Mouse (Mus musculus): ENCODE results near the gene Abcg1.

Gene Abcg1

GRCm38 (mm10) chr17:31042751-31043150 is 14.7 kb upstream of the Abcg1 start:
- no peak for DNase-seq

DNA sequence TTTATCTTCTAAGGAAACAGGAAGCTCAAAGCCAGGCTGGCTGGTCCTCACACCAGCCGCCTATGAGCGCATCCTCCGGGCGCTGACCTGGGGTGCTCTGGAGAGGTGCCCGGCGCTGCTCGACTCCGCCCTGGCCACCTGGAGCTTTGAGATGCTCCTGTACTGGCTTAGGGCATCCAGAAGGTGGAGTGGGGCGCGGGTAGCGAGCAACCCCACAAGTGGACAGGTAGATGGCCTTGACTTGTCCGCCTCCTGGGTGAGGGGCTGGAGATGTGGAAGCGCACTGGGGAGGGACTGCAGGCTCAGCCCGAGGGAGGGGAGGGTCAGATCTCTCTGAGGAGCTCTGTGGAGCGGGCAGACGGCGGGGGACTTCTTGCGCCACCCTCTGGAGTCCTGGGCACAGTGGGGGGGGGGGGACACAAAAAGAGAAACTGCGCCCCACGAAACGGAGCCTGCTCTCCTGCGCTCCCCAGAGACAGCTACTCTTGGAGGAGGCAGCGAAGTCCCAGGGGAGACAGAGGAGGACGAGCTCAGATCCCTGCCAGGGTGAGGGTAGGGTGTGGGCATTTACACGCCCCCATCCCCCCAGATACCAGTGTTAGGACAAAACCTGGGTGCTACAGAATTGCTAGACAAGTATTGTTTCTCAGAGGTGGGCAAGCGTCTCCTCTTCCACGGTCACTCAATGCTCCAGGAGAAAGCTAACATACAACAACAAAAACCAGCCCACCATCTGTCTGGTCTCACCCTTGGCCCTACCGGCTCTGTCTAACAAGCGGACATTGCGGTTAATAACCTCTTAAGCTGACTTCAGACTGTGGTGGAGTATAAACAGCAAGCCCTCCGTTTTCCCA is 643 bp downstream of the Abcg1 start:
- DNase-seq, result peak in 1 of 2 experiments; percentile 56

DNA sequence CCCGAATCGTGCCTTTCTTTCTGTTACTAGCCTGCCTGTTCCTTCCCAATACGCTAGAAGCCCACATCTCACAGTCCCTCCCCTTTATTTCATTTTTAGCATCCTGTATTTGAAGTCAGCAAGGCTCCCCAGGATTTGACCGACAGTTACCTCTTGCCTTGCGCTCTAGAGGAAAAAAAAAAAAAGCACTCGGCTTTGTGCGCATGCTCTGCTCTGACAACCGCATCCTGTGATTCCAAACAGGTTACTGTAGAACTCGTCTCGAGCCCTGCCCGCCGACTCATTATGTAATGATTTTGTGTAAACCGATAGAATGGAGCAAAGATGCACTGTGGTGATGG is 1.2 kb downstream of the Abcg1 start:
- DNase-seq, result peak; percentile 80 to 82

DNA sequence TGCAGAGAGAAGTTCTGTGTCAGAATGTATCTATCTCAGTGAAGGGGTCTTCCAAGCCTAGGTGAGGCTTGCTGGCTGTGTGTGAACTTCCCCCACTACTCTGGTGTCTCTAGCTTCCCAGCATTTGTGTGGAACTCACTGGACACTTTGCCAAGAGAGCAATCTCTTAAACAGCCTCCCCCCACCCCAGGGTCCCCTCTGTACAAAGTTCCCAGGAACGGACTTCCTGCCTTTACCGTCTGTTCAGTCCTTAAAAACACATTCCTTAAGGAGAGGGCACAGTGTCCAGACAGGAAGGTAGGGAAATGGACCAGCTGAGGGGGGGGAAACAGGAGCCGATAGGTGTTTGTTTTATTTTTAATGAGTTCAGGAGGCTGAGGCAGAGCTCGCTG is 2.7 kb downstream of the Abcg1 start:
- no peak for DNase-seq

DNA sequence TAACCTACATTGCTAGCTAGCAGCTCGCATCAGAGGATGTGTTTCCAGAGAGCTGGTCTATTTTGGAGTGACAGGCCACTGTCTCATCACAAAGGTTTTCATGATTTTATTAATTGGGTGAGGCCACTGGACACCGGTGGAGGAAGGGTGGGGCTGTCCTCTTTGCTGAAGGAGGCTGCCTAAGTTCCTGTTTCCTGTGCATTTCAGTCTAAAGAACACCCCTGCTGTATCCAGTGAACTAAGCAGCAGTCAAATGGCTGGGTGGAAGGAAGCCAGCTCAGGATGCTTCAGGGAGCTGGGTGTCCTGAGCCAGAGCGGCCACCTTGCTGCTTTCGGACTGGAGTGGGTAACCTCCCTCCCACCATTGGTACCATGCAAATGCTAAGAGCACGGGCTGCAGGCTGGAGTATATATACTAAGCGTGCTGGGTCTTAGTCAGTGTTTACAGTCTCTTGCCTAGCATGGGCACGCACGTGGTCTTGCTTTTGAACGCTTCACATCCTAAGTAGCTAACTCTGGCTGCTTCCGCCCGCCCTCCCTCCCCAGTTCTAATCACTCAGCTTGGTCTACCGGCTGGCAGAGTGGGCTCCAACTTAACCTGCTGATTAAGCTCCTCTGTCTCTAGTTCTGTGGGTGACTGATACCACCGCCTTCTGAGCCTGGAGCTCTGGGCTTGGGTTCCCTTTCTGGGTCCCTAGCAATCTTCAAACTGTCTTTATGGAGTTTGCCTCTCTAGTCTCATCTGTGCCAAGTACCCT is 3.3 kb downstream of the Abcg1 start:
- DNase-seq, result peak; percentile 63 to 64

DNA sequence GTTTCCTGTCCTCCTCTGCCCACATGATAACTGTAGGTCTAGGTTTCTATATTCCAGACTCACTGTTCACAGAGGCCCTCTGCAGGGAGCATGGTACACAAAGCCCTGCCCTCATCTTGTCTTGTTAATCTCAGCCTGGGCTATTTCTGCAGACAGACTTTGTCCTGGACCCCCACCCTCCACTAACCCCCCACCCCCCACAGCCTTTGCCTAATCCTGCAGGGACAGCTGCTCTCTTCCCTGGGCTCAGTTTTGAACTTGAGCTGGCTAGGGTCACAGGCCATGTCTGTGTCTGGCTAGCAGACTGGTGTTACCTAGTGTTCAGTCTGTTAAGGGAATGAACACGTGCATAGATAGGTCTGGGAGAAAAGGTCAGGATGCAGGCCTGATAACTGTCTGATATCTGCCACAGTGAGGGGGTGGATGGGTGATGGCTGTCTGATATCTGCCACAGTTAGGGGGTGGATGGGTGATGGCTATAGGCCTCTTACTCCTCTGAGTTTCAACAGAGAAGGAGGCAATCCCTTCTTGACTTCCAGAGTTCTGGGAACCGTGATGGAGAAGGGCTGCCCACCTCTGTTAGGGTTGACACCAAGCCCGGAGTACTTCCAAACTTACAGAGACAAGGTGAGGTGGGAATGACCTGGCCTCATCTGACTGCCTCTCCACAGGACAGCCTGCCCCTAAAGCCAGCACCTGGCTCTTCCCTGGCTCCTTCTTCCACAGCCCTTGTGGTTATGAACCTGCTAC is 4.0 kb downstream of the Abcg1 start:
- no peak for DNase-seq

DNA sequence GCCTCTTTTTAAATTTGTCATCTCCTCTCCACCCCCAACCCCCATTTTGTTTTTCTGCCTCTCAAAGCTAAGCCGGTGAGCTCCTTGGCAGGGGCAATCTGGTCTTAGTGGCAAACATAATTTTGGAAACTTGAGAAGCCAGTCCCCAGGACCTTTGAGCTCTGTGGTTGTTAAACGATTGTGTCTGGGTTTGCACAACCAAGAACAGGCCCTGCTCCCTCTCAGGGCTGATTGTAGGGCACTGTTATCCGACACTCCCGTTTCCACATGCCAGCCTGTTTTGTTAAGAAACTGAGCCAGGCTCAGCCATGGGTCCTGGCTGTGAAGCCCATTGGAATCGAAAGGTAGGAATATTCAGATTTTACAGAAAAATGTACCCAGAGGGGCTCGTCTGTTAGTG is 8.6 kb downstream of the Abcg1 start:
- no peak for DNase-seq

- DNase-seq, result peak; percentile 94 to 97
Measured at GRCm38 (mm10) chr17:31067051-31067450, 9.6 kb downstream of the Abcg1 start.

DNA sequence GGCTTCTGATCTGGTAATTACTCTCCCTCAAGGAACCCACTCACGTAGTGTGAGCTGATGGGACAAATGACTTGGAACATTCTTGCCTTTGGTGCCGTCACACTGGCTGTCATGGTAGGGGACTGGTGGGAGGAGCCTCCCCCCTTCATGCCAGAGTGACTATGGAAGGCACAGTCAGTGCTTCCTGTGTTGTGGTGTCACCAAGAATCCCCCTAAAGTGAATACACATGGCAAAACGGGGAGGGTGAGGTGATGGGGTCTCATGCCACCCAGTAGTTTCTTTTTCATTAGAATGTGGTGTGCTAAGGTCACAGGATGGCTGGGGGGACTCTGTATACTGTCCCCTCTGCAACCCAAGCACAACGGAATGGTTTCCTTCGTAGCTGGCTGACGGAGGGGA is 11.6 kb downstream of the Abcg1 start:
- DNase-seq, result peak; percentile 45 to 50

- DNase-seq, result no peak
Measured at GRCm38 (mm10) chr17:31069845-31070244, 12.4 kb downstream of the Abcg1 start.

DNA sequence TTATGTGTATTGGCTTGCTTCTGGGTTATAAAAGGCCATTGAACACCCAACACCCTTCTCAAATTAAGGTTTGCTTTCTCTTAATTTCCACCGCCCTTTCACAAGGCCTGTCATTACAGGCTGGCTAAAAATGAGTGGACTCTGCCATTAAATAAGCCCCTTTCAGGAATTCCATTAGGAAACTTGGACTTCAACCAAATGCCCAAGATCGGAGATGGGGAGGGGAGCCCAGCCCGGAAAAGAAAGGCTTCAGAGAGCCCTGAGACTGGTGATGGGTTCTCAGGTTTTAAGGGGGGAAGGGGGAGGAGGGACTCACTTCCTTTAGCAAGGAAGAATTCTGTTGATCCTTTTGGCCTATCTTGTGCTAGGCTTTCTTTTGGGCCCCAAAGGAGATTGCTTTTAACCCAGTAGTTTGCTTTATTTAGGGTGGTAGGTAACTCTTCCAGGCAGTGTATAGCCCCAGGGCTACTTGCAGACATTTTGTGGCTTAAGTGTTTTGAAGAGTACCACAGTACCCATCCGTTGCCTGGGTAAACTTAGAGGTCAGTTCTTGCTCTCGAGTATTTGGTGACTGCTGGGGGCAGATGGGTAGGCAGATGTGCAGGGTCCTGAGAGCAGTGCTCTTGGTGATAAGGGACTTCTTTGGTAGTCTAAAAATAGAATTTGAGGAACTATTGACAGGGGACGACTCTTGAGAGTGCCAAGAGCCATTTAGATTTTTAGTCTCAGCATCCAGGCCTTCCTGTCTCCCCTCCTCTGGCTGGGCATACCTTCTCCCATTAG is 13.1 kb downstream of the Abcg1 start:
- peak; percentile 42 to 50 for DNase-seq

DNA sequence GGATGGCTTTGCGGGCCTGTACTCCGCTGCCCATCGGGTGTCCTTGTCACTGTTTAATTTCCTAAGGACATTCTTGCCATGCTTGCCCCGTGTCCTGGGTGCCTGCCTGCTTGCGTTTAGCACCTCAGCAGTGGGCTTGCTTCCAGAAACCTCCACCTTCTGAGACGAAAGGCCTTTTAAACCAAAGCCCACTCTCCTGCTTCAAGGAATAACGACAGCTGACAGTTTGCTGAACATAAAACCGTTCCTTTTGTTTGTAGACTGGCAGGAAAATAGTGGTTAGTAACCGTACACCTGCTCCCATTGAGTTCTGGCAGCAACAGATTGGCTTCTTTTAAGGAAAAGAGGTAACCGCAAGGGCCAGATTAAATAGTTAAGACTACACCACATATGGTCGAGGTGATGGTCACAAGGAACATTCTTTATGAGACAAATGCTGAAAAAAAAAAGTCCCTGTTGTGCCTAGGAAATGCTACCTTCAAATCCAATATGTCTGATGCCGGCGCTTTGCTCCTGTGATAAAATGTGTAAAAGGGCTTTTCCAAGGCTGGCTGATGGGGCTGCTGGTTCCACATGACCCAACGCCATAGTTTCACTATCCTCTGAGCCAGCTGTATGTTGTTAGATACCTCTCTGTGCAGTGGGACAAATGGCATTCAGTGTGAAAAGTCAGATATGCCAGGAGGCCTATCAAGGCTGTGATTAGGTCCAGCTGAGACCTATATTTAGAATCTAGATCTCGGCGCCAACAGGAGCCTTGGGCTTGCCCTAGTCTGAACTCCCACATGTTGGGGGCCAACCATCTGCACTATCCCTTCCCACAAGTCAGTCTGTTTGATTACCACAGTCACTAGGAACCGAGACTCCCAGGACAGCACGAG is 14.2 kb downstream of the Abcg1 start:
- no peak for DNase-seq

DNA sequence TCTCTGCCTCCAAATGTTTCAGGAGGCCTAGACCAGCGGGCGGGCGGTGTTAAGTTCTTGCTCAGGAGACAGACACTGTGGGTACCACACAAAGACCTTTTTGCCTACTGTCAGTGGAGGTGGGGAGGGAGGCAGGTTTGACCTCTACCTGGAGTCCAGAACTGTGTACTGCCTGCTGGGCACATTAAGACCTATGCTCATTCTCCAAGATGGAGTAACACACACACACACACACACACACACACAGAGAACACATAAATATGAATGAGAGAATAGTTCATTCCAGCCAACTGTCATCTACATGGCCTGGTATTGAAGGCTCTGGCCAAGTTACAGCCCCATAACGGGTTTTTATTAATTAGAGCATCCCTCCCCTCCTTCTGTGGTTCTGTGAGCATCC is 15.4 kb downstream of the Abcg1 start:
- no peak for DNase-seq

DNA sequence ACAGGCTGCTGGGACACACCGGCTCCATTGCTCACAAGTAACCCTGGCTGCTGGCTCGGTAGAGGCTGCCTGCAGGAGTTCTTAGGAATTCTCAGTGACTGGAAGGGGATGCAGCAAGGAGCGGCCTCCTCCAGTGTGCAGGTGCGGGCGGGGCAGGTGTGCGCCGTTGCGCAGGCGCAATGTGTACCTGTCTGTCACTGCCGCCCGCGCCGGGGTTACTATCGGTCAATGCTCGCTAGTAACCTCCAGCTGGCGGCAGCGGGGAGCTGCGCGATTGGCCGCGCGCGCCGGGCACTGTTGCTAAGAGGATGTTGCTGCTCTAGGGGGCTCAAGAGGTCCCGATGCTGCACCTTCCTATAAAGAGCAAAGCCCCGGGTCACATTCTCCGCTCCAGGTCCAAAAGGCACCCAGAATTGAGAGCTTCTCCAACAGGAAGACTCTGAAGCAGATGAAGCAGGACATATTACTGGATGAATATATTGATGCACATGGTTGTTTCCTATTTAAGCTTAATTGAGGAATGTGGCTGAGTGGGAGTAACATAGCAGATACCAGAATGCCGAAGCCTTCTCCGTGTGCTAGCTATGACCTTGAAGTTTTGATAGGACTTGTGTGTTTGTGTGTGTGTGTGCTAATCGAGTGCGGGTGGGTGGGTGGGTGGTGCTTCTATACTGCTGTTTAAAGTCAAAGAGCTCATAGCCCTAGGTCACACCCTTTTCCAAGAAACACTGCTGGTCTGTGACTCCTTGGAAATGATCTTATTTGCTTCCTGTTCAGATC is 16.0 kb downstream of the Abcg1 start:
- DNase-seq, result peak; percentile 93 to 94

GRCm38 (mm10) chr17:31074053-31074590 is 16.6 kb downstream of the Abcg1 start:
- peak; percentile 53 to 54 for DNase-seq

DNA sequence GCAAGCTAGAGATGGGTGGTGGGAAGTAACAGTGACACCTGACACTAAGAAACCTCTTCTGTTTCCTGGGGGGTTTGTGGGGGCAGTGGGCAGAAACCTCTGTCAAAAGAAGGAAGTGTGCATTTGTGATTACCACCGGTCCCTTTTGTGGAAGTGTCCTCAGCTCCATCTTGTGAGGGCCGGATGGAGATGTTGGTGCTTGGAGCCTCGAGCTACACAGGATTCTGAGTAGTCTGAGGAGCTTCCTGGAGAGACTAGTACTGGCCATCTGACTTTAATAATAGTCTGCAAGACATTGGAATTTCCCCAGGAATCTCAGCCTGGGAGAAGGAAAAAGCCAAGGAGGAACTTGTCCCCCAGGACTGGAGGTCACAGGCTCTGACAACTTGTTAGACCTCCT is 17.2 kb downstream of the Abcg1 start:
- peak; percentile 71 to 79 for DNase-seq

GRCm38 (mm10) chr17:31075471-31075870 is 18.0 kb downstream of the Abcg1 start:
- DNase-seq, result peak; percentile 64 to 67

DNA sequence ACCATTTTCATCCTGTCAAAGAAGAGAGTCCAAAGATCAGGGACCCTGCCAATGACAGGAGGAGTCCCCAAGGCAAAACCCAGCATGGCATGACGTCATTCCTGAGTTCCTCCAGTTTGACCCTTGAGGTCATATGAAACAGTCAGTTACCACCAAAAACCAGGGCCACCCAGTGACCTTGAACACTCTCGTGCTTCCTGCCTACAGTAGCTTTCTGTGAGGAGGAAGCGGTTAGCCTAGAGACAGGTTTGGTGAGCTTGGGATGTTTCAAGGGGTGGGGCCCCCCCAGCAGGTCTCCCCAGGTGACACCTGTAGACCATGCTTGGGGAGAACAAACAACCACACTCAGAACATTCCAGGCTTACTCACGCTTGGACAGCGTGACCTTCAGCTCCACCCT is 20.1 kb downstream of the Abcg1 start:
- peak; percentile 34 to 47 for DNase-seq

DNA sequence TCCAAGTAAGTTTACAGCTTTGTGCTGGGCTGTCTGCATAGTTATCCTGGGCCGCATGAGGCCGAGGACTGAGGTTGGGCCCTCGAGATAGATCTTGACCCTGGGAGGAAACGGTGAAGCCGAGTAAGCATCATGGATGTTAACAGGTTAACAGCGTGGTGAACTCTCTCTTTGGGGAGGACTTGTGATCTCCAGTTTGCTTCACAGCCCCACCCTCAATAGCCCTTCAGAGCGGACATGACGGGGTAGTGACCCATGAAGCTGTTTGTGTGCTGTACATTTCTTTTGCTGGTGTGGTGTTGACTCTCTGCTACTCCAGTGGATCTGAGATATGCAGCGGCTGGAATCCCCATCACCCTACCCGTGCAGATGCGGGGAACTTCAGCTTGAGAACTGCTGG is 21.1 kb downstream of the Abcg1 start:
- DNase-seq, result no peak

- DNase-seq, result no peak
Measured at GRCm38 (mm10) chr17:31079078-31079840, 21.8 kb downstream of the Abcg1 start.

All from B cell, adult 2 months (primary cell).